Mouse (Mus musculus) liver, embryonic 12.5 days (tissue): ENCODE measurements around the gene Nfu1. TPM values are rescaled to one million over a fixed set of nuclear protein-coding genes. Genes with fewer than 3 reads are reported as not detected.
"Not testable (repeated sequence)": the region's sequence is repeated elsewhere in the genome, so short reads cannot be mapped to it uniquely, and the experiment has no call there.

Experiments
- ATAC-seq: fragments of 200-750 bp; cut with Nextera tagmentation; 2 replicates; pipeline ENCODE4 v1.8.0; 2017; ENCODE audit warnings: moderate number of reproducible peaks, mild to moderate bottlenecking, moderate library complexity
- H3K27ac ChIP-seq: fragments of 300-500 bp; sonication (generic); 2 replicates; pipeline ENCODE4 v1.5.1; 2016; ENCODE audit warnings: mild to moderate bottlenecking
- H3K27me3 ChIP-seq: fragments of 300-500 bp; sonication (generic); replicated peaks from 2 replicates; pipeline ENCODE4 v1.6.1; 2016; ENCODE audit warnings: mild to moderate bottlenecking, moderate library complexity
- H3K36me3 ChIP-seq: fragments of 300-500 bp; sonication (generic); 2 replicates; pipeline ENCODE4 v1.6.1; 2016; ENCODE audit warnings: mild to moderate bottlenecking, moderate library complexity
- H3K4me1 ChIP-seq: fragments of 300-500 bp; sonication (generic); 2 replicates; pipeline ENCODE4 v1.6.1; 2016
- H3K4me2 ChIP-seq: fragments of 300-500 bp; sonication (generic); 2 replicates; pipeline ENCODE4 v1.6.1; 2016; ENCODE audit warnings: mild to moderate bottlenecking, moderate library complexity
- H3K4me3 ChIP-seq: fragments of 300-500 bp; sonication (generic); 2 replicates; pipeline ENCODE4 v1.5.1; 2016; ENCODE audit warnings: mild to moderate bottlenecking, moderate library complexity
- H3K9ac ChIP-seq: fragments of 300-500 bp; sonication (generic); 2 replicates; pipeline ENCODE4 v1.6.1; 2016; ENCODE audit warnings: mild to moderate bottlenecking, moderate library complexity
- H3K9me3 ChIP-seq: fragments of 300-500 bp; sonication (generic); replicated peaks from 2 replicates; pipeline ENCODE4 v1.6.1; 2016; ENCODE audit warnings: mild to moderate bottlenecking, moderate library complexity
- WGBS: fragments of 180-500 bp; shearing (Covaris S2); methylation state at CpG from one replicate; pipeline ENCODE4 v1.1.7; 2016; ENCODE audit not compliant: insufficient replicate concordance; 5-methylcytosine and 5-hydroxymethylcytosine counted together
- polyA plus RNA-seq: library from polyadenylated mRNA; unstranded; fragments of >200 nt; fragmentation: Nextera tagmentation; extraction: Ambion mirVana; gene quantifications from 2 replicates; pipeline ENCODE4 v1.2.1, GENCODE M21; 2016

Gene Nfu1
- polyA plus RNA-seq, 1 experiment from 2014 or later = 65.2 TPM

DNA sequence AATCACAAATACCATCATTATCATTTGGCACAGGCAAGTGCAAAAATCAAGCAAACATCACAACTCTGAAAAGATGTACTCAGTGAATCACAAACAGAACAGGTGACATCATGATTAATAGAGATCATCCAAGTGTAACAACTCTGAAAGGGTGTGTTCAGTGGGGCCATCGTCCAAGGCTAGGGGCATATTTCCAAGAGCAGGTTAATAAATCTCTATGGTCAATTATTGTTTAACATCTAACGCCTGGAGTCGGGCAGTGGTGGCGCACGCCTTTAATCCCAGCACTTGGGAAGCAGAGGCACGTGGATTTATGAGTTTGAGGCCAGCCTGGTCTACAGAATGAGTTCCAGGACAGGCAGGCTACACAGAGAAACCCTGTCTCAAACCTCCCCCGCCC, 22.3 kb downstream of the Nfu1 start:
- H3K9ac ChIP-seq, H3K4me2 ChIP-seq, H3K27me3 ChIP-seq, ATAC-seq, H3K4me1 ChIP-seq, H3K27ac ChIP-seq, H3K4me3 ChIP-seq, H3K9me3 ChIP-seq: not testable (repeated sequence)
- H3K36me3 ChIP-seq = peaks cover 31% of the 10 kb centered on the region
- 84% methylated on average over 7 of the region's 7 CpGs for WGBS

DNA sequence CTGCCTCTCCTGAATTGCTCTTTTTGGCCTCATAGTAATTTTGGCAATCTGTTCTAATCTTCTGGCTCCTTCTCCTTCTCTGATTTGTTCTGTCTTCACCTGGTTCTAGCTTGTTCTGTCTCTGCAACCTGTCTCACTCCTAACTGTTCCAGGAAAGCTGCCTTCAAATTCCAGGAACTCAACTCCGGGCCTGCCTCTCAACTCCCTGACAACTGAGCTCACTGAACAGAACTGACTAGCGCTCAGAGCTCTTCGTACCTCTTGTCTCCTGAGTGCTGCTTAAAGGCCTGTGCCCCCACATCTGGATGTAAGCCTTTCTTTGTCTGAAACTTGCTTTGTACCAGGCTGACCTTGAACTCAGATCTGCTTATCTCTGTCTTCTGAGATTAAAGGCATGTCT, 23.4 kb downstream of the Nfu1 start:
- Histone ChIP-seq H3K9me3 (peaks cover 5% of the 10 kb centered on the region; the same call in 1 of the 2 replicates), H3K4me1 (no peaks in the 10 kb centered on the region), H3K27ac (no peak overlapping the region), H3K4me3 (no peak overlapping the region), H3K27me3 (no peaks in the 10 kb centered on the region), H3K36me3 (peaks cover 29% of the 10 kb centered on the region), H3K9ac (no peak overlapping the region), H3K4me2 (no peak overlapping the region)
- ATAC-seq = no peak
- WGBS = 65% methylated on average over 3 of the region's 3 CpGs

DNA sequence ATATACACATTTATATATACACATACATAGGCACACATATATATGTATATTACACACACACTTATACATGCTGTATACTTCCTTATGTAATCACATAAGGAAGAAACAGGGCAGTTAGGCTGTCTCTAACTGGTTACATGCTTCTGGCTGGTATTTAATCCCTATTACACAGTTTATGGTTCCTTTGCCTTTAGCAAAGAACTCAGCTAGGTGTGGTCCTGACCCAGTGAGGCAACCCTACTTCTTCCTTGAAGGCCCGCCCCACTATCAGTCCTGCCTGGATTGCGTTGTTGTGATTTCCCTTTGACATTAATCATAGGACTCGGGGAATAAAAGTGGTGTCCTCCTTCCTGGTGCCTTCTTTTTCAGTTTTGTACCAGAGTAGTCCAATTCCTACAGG, 25.4 kb downstream of the Nfu1 start:
- H3K27me3 ChIP-seq = no peaks in the 10 kb centered on the region
- no peak overlapping the region for H3K4me2 ChIP-seq
- H3K9ac ChIP-seq = no peak overlapping the region
- WGBS = 72% methylated on average over 3 of the region's 3 CpGs
- H3K27ac ChIP-seq = no peak overlapping the region
- no peak overlapping the region for H3K4me3 ChIP-seq
- H3K36me3 ChIP-seq = peaks cover 10% of the 10 kb centered on the region
- H3K9me3 ChIP-seq = peaks cover 5% of the 10 kb centered on the region; the same call in 1 of the 2 replicates
- ATAC-seq = no peak
- no peaks in the 10 kb centered on the region for H3K4me1 ChIP-seq

DNA sequence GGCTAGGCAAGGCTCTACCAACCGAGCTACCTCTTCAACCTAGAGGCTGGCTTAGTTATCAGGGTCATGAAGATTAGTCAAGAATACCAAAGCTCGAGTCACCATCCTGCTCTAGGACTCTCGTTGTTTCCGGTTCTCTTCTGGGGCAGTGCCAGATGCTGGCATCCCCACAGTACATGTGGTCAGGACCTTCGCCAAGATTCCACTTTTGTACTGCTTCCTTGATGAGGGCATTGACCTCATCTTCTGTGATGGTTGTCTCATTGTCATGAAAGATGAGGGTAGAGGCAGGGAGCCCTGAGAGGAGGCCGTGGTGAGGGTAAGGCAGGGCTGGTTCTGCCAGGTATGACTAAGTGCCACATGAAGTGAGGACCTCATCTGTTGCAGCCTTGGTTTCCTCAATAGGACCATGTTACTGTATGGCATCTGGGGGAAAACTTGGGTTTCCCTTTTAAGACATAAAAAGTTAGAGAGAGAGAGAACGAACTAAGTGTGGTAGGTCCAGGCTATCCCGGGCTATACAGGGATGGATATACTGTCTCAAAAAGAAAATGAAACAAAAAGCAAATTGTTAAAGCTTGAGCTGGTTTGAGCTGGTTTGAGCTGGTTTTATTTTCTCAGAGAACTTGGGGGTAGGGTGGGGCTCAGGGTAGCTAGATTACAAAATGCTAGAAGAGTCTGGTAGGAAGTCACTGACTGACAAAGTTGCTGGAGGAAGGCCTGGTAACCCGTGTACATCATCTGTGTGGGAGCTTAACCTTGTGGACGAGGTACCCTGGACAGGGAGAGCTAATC, 29.0 kb downstream of the Nfu1 start:
- Histone ChIP-seq H3K9me3 (peaks cover 5% of the 10 kb centered on the region; the same call in 1 of the 2 replicates), H3K36me3 (0 out of 2 replicates have a peak, but pooled peaks cover 3% of the 10 kb centered on the region), H3K4me3 (no peak overlapping the region), H3K27me3 (no peaks in the 10 kb centered on the region), H3K4me1 (peaks cover 9% of the 10 kb centered on the region), H3K27ac (no peak overlapping the region), H3K9ac (no peak overlapping the region), H3K4me2 (no peak overlapping the region)
- ATAC-seq = no peak
- WGBS = 73% methylated on average over 10 of the region's 10 CpGs

DNA sequence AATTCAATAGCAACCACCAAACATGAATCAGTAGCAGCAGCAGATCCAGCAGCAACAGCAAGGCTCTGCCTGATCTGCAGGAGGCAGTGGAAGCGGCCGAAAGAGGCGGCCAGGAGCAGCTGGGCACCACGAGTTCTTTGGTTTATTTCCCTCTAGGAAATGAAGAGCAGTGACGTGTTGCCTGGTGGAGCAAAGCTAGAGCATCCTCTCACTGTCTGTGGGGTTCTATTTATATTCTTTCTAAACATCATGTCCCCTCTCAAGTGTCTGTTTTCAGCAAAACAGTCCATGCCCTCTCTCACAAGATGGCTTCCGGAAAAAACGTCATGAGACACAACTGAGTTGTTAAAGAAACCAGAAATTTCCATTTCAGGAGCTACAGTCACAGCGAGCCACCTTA, 30.1 kb downstream of the Nfu1 start:
- no peak overlapping the region for H3K4me2 ChIP-seq

DNA sequence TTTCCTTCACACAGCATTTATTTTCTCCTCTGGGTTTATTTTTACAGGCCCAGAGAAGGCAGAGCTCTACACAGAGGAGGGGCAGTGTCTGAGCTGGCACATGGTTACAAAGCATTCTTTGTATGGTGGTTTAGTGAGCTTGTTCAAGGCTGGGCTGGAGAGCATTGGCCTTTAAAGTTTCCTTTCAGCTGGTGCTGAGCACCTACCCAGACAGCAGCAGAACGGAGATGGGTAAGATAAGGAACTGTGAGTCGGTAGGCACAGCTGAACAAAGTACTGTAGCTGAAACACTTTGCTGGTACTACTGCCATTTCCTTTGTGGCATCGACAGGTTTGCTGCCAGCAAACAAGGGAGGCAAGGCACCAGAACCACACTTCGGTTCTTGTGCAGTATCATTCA, 31.9 kb downstream of the Nfu1 start:
- Histone ChIP-seq H3K27me3 (no peaks in the 10 kb centered on the region), H3K4me1 (peaks cover 28% of the 10 kb centered on the region), H3K27ac (peak overlapping the region; percentile 58), H3K9ac (peak overlapping the region; percentile 41; the same call in 1 of the 2 replicates), H3K9me3 (peaks cover 5% of the 10 kb centered on the region; the same call in 1 of the 2 replicates), H3K4me2 (0 out of 2 replicates have a peak overlapping the region, but pooled peaks have one; percentile 97), H3K4me3 (no peak overlapping the region), H3K36me3 (0 out of 2 replicates have a peak, but pooled peaks cover 3% of the 10 kb centered on the region)
- ATAC-seq = no peak
- 51% methylated on average over 4 of the region's 4 CpGs for WGBS

More for the DNA sequence above, 30.1 kb downstream of the Nfu1 start:
- 0 out of 2 replicates have a peak, but pooled peaks cover 3% of the 10 kb centered on the region for H3K36me3 ChIP-seq
- no peaks in the 10 kb centered on the region for H3K27me3 ChIP-seq
- ATAC-seq = no peak
- H3K9me3 ChIP-seq = peaks cover 5% of the 10 kb centered on the region; the same call in 1 of the 2 replicates
- WGBS = 80% methylated on average over 8 of the region's 8 CpGs
- H3K4me1 ChIP-seq = peaks cover 21% of the 10 kb centered on the region
- H3K27ac ChIP-seq = no peak overlapping the region
- H3K4me3 ChIP-seq = no peak overlapping the region
- H3K9ac ChIP-seq = no peak overlapping the region

DNA sequence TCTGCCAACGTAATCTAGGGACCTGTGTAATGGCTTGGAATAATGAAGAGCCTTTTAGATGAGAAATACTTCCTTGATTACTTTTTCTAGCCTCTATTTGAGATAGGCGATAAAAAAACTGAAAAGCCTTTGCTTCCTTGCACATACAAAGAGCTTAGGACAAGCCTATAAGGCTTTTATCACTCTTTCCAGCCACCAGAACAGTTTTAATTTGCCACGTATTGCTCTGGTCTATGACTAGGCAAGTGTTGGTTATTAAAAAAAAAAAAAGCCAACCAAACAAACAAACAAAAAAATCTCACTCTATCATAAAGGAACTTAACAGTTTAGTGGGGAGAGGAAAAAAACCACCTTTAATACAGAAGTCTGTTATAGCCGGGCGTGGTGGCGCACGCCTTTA, 32.4 kb downstream of the Nfu1 start:
- H3K36me3 ChIP-seq = 0 out of 2 replicates have a peak, but pooled peaks cover 3% of the 10 kb centered on the region
- H3K9ac ChIP-seq = 0 out of 2 replicates have a peak overlapping the region, but pooled peaks have one; percentile 41
- H3K4me1 ChIP-seq = peaks cover 28% of the 10 kb centered on the region
- peak overlapping the region; percentile 91; the same call in 1 of the 2 replicates for H3K4me3 ChIP-seq
- no peak for ATAC-seq
- peak overlapping the region; percentile 98 for H3K27ac ChIP-seq
- 69% methylated on average over 7 of the region's 7 CpGs for WGBS
- H3K27me3 ChIP-seq = no peaks in the 10 kb centered on the region
- peak overlapping the region; percentile 97 for H3K4me2 ChIP-seq
- H3K9me3 ChIP-seq = peaks cover 5% of the 10 kb centered on the region; the same call in 1 of the 2 replicates

DNA sequence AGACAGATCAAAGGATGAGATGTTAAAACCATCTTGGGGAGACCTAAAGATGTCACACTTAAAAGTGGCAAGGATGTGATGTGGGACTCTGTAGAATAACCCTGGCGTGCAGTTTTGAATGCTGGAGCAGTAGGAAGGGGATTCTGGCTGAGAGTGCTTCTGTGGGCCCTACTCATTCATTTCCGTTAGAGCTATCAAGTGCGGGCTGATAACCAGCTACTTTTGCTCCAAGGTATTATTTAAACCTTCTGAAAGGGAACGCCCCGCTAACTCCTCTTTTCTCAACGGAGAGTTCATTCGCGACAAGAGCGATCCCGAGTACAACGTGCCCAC, 32.9 kb downstream of the Nfu1 start:
- Histone ChIP-seq H3K9ac (peak overlapping the region; percentile 95), H3K4me2 (peak overlapping the region; percentile 97), H3K9me3 (peaks cover 3% of the 10 kb centered on the region; the same call in 1 of the 2 replicates), H3K36me3 (0 out of 2 replicates have a peak, but pooled peaks cover 2% of the 10 kb centered on the region), H3K4me1 (peaks cover 28% of the 10 kb centered on the region), H3K27me3 (no peaks in the 10 kb centered on the region), H3K27ac (peak overlapping the region; percentile 98), H3K4me3 (peak overlapping the region; percentile 91)
- 1% methylated on average over 11 of the region's 11 CpGs for WGBS
- no peak for ATAC-seq

DNA sequence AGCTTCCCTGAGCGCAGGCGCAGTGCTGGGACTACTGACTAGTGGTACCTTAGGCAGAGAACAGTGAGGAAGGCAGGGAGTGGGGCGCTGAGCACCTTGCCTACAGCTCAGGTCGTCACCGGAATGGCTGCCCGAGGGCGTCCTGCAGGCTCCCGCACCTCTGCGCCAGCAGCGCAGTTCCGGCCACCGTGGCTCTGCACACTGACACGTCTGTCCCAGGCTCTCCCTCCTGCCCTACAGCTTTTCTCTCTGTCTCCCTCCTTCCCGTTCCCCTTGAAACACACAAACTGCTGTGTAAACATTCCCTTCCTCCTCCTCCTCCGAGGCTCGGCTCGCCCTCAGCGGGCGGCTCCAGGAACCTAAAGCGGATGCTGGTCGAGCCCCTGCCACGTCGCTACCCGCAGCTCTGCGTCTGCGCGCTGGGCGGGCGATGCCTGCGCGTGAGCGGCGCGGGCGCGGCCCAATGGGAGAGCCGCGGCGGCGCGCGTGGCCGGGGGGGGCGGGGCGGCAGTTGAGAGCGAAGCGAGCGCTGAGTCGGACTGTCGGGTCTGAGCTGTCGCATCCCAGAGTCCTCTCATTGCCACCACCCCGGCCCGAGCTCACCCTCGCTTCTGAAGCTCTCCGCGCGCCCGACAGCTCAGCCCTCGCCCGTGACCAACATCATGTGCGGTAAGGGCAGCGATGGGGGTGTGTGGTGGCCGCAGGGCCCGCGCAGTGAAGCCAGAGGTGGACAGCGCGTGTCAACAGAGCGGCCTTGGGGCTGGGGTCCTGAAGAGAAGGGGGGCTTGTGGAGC, 33.5 kb downstream of the Nfu1 start, which contains the start of gene Gfpt1:
Gfpt1 (plus strand) TSS at position 510 of the 794 bp plus-strand sequence.
- WGBS = under 1% methylated on average over 68 of the region's 68 CpGs
- H3K9ac ChIP-seq = peak within 1 kb of the TSS; percentile 95
- H3K36me3 ChIP-seq = 0 out of 2 replicates have a peak, but pooled peaks cover 4% of the 10 kb centered on the region
- peaks cover 28% of the 10 kb centered on the region for H3K4me1 ChIP-seq
- peak; percentile 97 for ATAC-seq
- no peaks in the 10 kb centered on the region for H3K9me3 ChIP-seq
- peak within 1 kb of the TSS; percentile 98 for H3K27ac ChIP-seq
- peak within 1 kb of the TSS; percentile 91 for H3K4me3 ChIP-seq
- H3K4me2 ChIP-seq = peak within 1 kb of the TSS; percentile 97
- no peaks in the 10 kb centered on the region for H3K27me3 ChIP-seq

DNA sequence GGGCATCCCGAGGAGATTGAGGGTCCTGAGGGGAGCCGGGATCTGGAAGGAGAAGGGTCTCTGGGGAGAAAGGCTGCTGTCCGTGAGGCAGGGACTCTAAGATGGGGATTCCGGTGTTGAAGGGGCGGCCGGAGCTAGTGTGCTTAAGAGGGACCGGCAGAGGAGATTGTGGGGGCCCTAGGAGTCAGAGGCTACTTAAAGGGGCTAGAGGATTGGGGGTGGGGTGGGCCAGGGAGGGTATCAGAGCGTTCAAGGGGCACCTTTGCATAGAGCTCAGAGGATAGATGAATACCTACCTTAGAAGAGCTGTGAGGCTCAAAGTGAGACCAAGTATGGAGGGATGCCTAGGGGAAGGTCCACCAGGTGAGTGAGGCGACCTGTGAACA, 34.1 kb downstream of the Nfu1 start:
- peak overlapping the region; percentile 97 for H3K4me2 ChIP-seq
- H3K27me3 ChIP-seq = no peaks in the 10 kb centered on the region
- H3K4me3 ChIP-seq = peak overlapping the region; percentile 91
- peaks cover 28% of the 10 kb centered on the region for H3K4me1 ChIP-seq
- 3% methylated on average over 9 of the region's 9 CpGs for WGBS
- peak overlapping the region; percentile 98 for H3K27ac ChIP-seq
- no peaks in the 10 kb centered on the region for H3K9me3 ChIP-seq
- peaks cover 10% of the 10 kb centered on the region; the same call in 1 of the 2 replicates for H3K36me3 ChIP-seq
- H3K9ac ChIP-seq = peak overlapping the region; percentile 95
- peak; percentile 9; the same call in 1 of the 2 replicates for ATAC-seq

DNA sequence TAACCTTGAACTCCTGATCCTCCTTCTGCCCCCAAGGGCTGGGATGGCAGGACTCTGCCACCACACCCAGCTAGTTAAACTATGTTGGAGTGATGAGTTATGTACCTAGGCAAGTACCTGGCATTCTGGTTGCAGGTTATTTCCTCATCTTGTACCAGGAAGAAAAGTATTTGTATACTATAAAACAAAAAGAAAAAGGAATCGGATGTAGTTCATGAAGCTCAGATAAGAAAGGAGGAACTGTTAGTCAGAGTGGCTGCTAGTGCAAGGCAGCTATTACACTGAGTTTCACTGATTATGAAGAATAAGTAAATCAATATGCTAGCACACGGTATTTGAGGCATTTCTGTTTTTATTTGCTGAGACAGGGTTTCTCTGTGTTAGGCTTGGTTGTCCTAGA, 35.9 kb downstream of the Nfu1 start:
- Histone ChIP-seq H3K4me1 (peaks cover 28% of the 10 kb centered on the region), H3K9ac (no peak overlapping the region), H3K36me3 (peaks cover 22% of the 10 kb centered on the region; the same call in 1 of the 2 replicates), H3K27ac (no peak overlapping the region), H3K4me2 (no peak overlapping the region), H3K4me3 (no peak overlapping the region), H3K27me3 (no peaks in the 10 kb centered on the region), H3K9me3 (no peaks in the 10 kb centered on the region)
- ATAC-seq = no peak
- WGBS = 54% methylated on average over 2 of the region's 2 CpGs
